Mouse (Mus musculus) 3T3-L1 (cell line): ENCODE measurements around the gene Isx.
A peak's percentile ranks its signal among the peaks of the same experiment; 100 is the strongest.

Experiments
- DNase-seq: peaks from one replicate; pipeline ENCODE4 v3.0.0-alpha.2; 2015; ENCODE audit warnings: low read depth, low spot score

Gene Isx

GRCm38 (mm10) chr8:74899796-74900195, 26.8 kb downstream of the Isx start:
- DNase-seq = no peak

DNA sequence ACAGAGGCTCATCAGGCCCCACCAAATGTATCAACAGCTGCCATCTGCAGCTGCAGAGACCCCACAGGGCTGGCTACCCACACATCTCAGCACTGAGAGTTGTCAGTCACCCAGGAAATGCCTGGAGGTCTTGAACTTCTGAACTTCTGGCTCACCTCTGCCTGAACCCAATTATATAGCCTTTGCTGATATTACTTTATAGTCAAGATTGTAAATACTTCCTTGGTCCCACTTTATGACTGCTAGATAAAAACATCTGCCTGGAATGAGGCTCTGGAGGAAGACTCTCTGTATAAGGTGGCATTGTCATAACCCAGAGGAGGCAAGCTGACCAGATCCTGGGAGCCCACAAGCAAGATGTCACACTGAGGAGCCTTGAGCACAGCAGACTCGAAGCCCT, 28.8 kb downstream of the Isx start:
- DNase-seq = no peak

- no peak for DNase-seq
Measured at GRCm38 (mm10) chr8:74903054-74903842, 30.3 kb downstream of the Isx start.

GRCm38 (mm10) chr8:74906333-74906732, 33.4 kb downstream of the Isx start:
- no peak for DNase-seq

GRCm38 (mm10) chr8:74910708-74911107, 37.7 kb downstream of the Isx start:
- no peak for DNase-seq

- no peak for DNase-seq
Measured at GRCm38 (mm10) chr8:74920691-74921421, 47.9 kb downstream of the Isx start.

DNA sequence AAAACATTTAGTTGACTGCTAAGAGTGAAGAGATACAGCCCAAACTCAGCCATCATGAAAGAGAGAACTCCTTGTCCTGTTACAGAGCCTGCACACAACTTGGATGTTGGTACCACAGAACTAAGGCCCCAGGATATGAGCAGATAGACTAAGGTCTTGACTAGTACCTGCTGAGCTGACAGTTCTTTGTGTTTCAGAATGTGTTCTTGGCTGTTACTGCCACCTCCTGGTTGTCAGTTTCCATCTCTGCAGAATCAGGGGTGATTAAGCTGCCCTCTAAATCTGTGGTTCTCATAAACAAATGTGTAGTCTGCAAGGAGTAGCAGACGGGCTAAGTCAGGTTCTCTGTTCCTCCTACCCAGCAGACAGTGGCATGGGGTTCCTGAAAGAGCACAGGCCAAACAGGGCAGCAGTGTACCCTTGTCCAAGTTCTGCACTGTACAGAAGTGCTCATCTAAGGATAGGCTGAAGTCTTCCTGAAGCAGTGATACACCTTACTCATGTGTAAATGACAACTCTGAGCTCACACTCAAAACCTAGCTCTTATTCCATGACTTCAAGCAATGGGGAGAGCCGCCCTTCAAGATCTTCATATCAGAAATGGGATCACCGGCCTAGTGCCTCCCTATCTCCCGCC, 49.0 kb downstream of the Isx start:
- DNase-seq = peak; percentile 47

- DNase-seq = no peak
Measured at GRCm38 (mm10) chr8:74927940-74928339, 55.0 kb downstream of the Isx start.

GRCm38 (mm10) chr8:74930731-74931130, 57.8 kb downstream of the Isx start:
- peak; percentile 83 for DNase-seq

GRCm38 (mm10) chr8:74935308-74935707, 62.3 kb downstream of the Isx start:
- DNase-seq = peak; percentile 84

- no peak for DNase-seq
Measured at GRCm38 (mm10) chr8:74936656-74937055, 63.7 kb downstream of the Isx start.

GRCm38 (mm10) chr8:74942056-74942455, 69.1 kb downstream of the Isx start:
- DNase-seq = no peak
